Mouse (Mus musculus) ES-E14 (cell line): ENCODE data around the gene S100pbp. TPM values are rescaled to one million over a fixed set of nuclear protein-coding genes. Genes with fewer than 3 reads are reported as not detected.

Source experiments
- DNase-seq: peaks from one replicate; pipeline ENCODE4 v3.0.0-alpha.2; 2013; ENCODE audit warnings: low read depth, low spot score
- H3K27ac ChIP-seq: 2 replicates; pipeline ENCODE4 v1.5.1; 2012; ENCODE audit warnings: low read depth, mild to moderate bottlenecking, low read length, moderate library complexity, mixed read lengths; ENCODE audit not compliant: poor library complexity, insufficient read depth, severe bottlenecking
- H3K36me3 ChIP-seq: 2 replicates; pipeline ENCODE4 v1.6.1; 2012; ENCODE audit warnings: mild to moderate bottlenecking, low read length, moderate library complexity, mixed read lengths; ENCODE audit not compliant: control insufficient read depth, poor library complexity, insufficient read depth, severe bottlenecking
- H3K4me1 ChIP-seq, 2 experiments: fragments of 150-350 bp in 1 of 2; sonication (generic) in 1 of 2; 2 replicates each; pipeline ENCODE4 v1.6.1; 2012; ENCODE audit warnings: low read length in 2 of 2, mild to moderate bottlenecking in 1 of 2, mixed read lengths in 1 of 2; ENCODE audit not compliant: control insufficient read depth in 2 of 2, insufficient read depth in 2 of 2, poor library complexity in 1 of 2
- H3K4me3 ChIP-seq, 2 experiments: fragments of 150-350 bp in 1 of 2; sonication (generic) in 1 of 2; 2 replicates each; pipeline ENCODE4 v1.5.1; 2012; ENCODE audit warnings: low read length in 2 of 2, low read depth in 1 of 2, mild to moderate bottlenecking in 1 of 2, mixed read lengths in 1 of 2; ENCODE audit not compliant: insufficient read depth in 1 of 2, poor library complexity in 1 of 2, severe bottlenecking in 1 of 2
- H3K9ac ChIP-seq: 2 replicates; pipeline ENCODE4 v1.6.1; 2012; ENCODE audit warnings: low read depth, mild to moderate bottlenecking, low read length, mixed read lengths; ENCODE audit not compliant: poor library complexity, insufficient read depth, severe bottlenecking
- H3K9me3 ChIP-seq: fragments of 150-350 bp; sonication (generic); 2 replicates; pipeline ENCODE4 v1.6.1; 2012; ENCODE audit warnings: low read depth, mild to moderate bottlenecking, low read length; ENCODE audit not compliant: control insufficient read depth, insufficient read depth
- CHD2 ChIP-seq: IDR thresholded peaks from 2 replicates; pipeline ENCODE4 v1.6.1; 2014; ENCODE audit warnings: mild to moderate bottlenecking, low read depth, low read length, inconsistent platforms
- HCFC1 ChIP-seq: IDR thresholded peaks from 2 replicates; pipeline ENCODE4 v1.6.1; 2012; ENCODE audit warnings: low read length, inconsistent platforms, borderline replicate concordance; ENCODE audit not compliant: insufficient read depth
- MAFK ChIP-seq: IDR thresholded peaks from 2 replicates; pipeline ENCODE4 v1.6.1; 2014; ENCODE audit warnings: mild to moderate bottlenecking, low read depth, low read length, inconsistent platforms; ENCODE audit not compliant: insufficient read depth
- ZC3H11A ChIP-seq: IDR thresholded peaks from 2 replicates; pipeline ENCODE4 v1.6.1; 2012; ENCODE audit warnings: low read depth, mild to moderate bottlenecking, inconsistent platforms, low read length, borderline replicate concordance
- ZNF384 ChIP-seq: IDR thresholded peaks from 2 replicates; pipeline ENCODE4 v1.6.1; 2012; ENCODE audit warnings: low read depth, low read length, inconsistent platforms
- in situ Hi-C, 2 experiments: fragments of 600-800 bp; cut with MboI; formaldehyde crosslinking; loops; one replicate each; pipeline ENCODE4 v1.15.1; 2025; ENCODE audit warnings: low sequenced_read_pairs in 2 of 2, inconsistent platforms in 1 of 2; ENCODE audit not compliant: unreplicated experiment in 2 of 2
- total RNA-seq: library from RNA; depleted of rRNA; stranded (reverse); fragments of 300-350 nt; gene quantifications from 2 replicates; pipeline ENCODE4 v1.2.3, GENCODE M21; 2012

S100pbp gene
- total RNA-seq, 1 experiment = 25.7 TPM

DNA sequence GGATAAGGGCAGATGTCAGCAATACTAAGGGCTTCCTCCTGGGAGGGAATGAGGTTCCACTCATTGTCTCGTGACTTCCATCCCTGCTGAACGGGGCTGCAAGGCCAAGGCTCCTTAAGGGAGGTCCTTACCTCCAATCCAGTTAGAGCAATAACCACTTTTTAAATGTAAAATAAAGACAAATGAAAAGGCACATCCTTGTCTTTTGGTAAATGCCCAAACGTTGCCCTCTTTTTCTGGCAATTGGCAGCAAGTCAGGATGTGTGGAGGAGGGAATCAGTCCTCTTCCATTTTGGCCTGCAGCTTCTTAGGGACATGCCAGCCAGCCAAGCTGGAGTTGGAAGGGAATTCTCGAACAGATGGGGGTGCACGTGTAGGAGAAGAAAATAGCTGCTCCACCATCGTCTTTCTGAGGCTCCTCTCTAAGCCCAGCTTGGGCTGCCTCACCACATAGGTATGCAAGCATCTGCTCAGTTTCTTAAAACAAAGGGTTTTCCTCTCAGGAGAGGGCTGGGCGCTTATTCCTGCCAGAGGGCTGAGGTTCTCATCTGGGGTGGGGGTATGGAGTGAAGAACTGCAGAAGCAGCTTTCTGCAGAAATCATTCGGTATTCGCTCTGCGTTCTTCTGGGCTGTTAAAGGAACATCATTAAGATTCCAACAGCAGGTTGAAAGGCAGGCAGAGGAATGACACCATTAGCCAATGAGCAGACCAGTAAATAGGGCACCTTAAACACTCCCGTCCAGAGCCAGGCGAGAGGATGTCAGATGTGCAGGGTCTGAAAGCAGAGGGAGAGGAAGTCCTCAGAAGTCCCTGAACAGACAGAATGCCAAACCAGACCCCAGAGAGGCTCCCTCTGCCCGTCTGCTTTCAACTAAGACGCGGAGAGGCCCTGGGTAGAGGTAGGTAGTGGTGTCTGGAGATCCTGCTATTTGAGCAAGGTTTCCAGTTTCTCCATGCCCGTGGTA lies 44.8 kb downstream of the S100pbp start:
- H3K9me3 ChIP-seq = no peaks in the 10 kb centered on the region
- H3K36me3 ChIP-seq = peaks cover 2% of the 10 kb centered on the region; the same call in 1 of the 2 replicates
- H3K4me3 ChIP-seq = no peak overlapping the region
- in situ Hi-C loops = no loop called here
- TF ChIP-seq CHD2 = no peak
- no peak for TF ChIP-seq MAFK
- TF ChIP-seq ZC3H11A = no peak
- TF ChIP-seq HCFC1 = no peak
- no peak overlapping the region for H3K9ac ChIP-seq
- H3K27ac ChIP-seq = no peak overlapping the region
- no peak for DNase-seq
- no peaks in the 10 kb centered on the region for H3K4me1 ChIP-seq

DNA sequence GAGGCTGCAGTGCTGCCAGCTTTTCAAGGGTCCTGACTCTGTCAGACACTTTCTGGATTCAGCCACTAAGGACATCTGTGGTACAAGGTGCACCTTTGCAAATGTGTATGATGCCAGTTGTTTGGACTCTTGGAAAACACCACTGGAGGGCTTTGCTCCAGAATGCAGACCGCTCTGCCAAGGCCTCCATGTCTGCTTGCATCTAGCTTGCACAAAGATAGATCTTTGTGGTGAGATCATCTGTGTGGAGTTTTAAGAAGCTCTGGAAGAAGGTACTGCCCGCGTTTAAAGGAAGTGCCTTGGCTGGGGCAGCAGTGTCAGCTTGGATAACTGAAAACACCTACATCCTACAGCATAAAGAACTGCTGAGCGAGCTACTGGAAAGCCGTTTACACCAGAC lies 46.0 kb downstream of the S100pbp start:
- Histone ChIP-seq H3K36me3 (no peaks in the 10 kb centered on the region), H3K27ac (no peak overlapping the region)
- in situ Hi-C loops = no loop called here

GRCm38 (mm10) chr4:129142439-129143045 lies 47.0 kb downstream of the S100pbp start:
- H3K4me3 ChIP-seq = no peak overlapping the region
- DNase-seq = no peak
- H3K36me3 ChIP-seq = no peaks in the 10 kb centered on the region
- H3K9ac ChIP-seq = no peak overlapping the region
- H3K27ac ChIP-seq = no peak overlapping the region
- TF ChIP-seq CHD2 (no peak), HCFC1 (no peak), MAFK (no peak), ZC3H11A (no peak), ZNF384 (no peak)
- in situ Hi-C loops = no loop called here
- no peaks in the 10 kb centered on the region for H3K9me3 ChIP-seq
- peaks cover 0 to 1% of the 10 kb centered on the region in 2 experiments; a peak in 1 of 4 replicates for H3K4me1 ChIP-seq

More for the DNA sequence above, 46.0 kb downstream of the S100pbp start:
- H3K4me3 ChIP-seq = no peak overlapping the region
- H3K9ac ChIP-seq = no peak overlapping the region
- TF ChIP-seq MAFK = no peak
- no peak for TF ChIP-seq HCFC1
- TF ChIP-seq ZC3H11A = no peak
- H3K9me3 ChIP-seq = no peaks in the 10 kb centered on the region
- no peaks in the 10 kb centered on the region for H3K4me1 ChIP-seq
- DNase-seq = no peak

DNA sequence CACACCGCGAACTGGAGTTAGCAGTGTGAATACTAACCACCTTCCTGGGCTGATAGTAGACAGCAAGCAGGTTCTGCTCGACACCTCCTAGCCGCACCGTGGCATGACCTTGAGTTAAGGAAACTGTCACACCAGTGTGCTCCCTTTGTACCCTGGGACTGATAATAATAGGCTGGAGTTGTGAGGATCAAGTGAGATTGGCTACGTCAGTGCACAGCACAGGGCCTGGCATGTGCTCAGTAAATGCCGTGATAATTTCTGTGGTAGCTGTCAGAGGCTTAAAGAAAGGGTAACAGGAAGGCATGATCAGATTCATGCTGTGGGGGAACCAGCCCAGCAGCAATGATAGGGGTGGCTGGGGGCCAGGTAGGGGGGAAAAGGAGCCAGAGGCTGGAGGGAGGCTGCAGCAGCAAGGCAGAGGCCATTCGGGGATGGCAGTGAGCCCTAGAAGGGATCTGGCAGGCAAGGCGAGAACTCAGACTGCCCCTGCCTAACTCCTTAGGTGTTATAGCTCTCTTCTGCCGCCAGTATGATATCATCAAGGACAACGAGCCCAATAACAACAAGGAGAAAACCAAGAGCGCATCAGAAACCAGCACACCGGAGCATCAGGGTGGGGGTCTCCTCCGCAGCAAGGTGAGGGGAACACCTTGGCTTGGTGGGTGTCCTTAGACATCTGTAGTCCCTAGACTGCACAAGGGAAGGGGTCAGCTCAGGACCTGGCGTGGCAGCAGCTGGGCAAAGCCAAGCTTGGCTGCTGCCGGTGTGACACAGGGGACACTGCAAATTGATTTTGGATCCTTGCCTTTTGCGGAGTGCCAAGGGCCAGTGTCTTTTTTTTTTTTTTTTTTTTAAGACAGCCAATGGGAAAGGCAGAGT lies 47.7 kb downstream of the S100pbp start:
- H3K9me3 ChIP-seq = no peaks in the 10 kb centered on the region
- TF ChIP-seq HCFC1 (no peak), CHD2 (no peak), MAFK (no peak)
- no peak overlapping the region for H3K27ac ChIP-seq
- in situ Hi-C loops = no loop called here
- no peaks in the 10 kb centered on the region for H3K36me3 ChIP-seq
- no peak overlapping the region for H3K9ac ChIP-seq
- DNase-seq = no peak
- no peak overlapping the region for H3K4me3 ChIP-seq
- peaks cover 0 to 3% of the 10 kb centered on the region in 2 experiments; a peak in 1 of 4 replicates for H3K4me1 ChIP-seq
